Mouse (Mus musculus) E14TG2a.4 (cell line): ENCODE measurements around the gene Itgb8.

Experiments
- CTCF ChIP-seq: conservative IDR thresholded peaks from 2 replicates; pipeline ENCODE4 v1.5.1; 2014; ENCODE audit warnings: low read length
- NANOG ChIP-seq: IDR thresholded peaks from 2 replicates; pipeline ENCODE4 v1.6.1; 2014; ENCODE audit warnings: borderline replicate concordance, low read length, mixed read lengths
- POU5F1 ChIP-seq: IDR thresholded peaks from 2 replicates; pipeline ENCODE4 v1.6.1; 2014; ENCODE audit warnings: low read length, borderline replicate concordance

DNA sequence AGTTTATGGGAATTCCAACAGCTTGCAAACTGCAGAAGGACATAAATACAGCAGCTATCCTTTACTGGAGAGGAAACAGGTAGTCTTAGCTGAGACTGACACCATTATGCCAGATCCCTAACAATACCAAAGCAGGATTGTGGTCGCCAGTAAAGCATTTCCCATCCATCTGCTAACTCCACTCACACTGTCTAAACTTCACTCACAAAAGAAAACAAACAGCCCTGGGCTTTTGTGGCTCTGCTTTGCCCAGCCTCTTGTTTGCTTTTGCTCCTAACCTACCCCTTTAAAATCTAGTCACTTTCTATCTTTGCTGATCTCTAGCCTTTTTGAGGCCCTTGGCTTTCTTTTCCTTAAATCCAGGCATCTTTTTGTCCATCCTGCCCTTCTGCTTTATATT is 35.0 kb upstream of the Itgb8 start:
- TF ChIP-seq CTCF (no peak), NANOG (no peak), POU5F1 (no peak)
